Comparison of ENCODE assay signal across 11 mouse cellular contexts in the genomic region with DNA sequence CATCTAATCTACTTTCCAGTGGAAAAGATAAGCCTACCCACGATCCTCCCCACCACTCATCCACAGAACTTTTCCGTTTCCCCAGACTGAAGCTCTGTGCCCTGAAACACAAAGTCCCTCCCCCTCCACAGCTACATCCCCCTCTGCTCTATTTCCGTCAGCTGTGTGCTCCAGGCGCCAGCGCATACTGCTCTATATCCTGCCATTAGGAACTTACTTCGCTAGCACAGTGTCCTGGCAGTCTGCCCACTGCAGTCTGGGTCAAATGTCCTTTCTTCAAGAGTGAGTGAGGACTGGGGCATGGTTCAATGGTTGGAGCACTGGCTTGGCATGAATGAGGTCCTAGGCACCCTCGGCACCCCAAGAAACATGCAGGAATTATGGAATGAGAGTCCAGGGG. TPM values are rescaled to one million over a fixed set of nuclear protein-coding genes. Genes with fewer than 3 reads are reported as not detected.
DNase-seq lines count a peak whose midpoint lies in the region; ATAC-seq and TF ChIP-seq lines count a peak whose summit lies in the region.
"Had no signal": no experiment of that assay in that cellular context is flagged by ENCODE, and none has a peak within 500 bp of the region (broad histone marks: within the 10 kb centered on the region; RNA-seq: fewer than 3 reads in every experiment).

No protein-coding gene starts in this region.

- no peaks in the 10 kb centered on the region for H3K9me3 ChIP-seq in embryonic facial prominence, embryonic 15.5 days (replicated peaks)
- no peaks in the 10 kb centered on the region for H3K9me3 ChIP-seq in liver, embryonic 11.5 days (ENCODE audit: control insufficient read depth, low read length)
- H3K9me3 ChIP-seq in midbrain, embryonic 15.5 days: no peaks in the 10 kb centered on the region
- H3K9me3 ChIP-seq: limb, embryonic 13.5 days had no signal

- H3K4me2 ChIP-seq in embryonic facial prominence, embryonic 15.5 days (replicated peaks): no peak overlapping the region
- no peak overlapping the region for H3K4me2 ChIP-seq in liver, embryonic 11.5 days
- H3K4me2 ChIP-seq in midbrain, embryonic 15.5 days: no peak overlapping the region
- H3K4me2 ChIP-seq: limb, embryonic 13.5 days had no signal

- intact Hi-C loops in heart, postnatal 10 days (cut with DNase I): no loop called here

- no peak overlapping the region for H3K4me3 ChIP-seq in layer of hippocampus, adult 2 months
- H3K4me3 ChIP-seq in embryonic facial prominence, embryonic 15.5 days (replicated peaks): no peak overlapping the region
- H3K4me3 ChIP-seq in liver, embryonic 11.5 days (ENCODE audit: low read depth, low read length): no peak overlapping the region
- H3K4me3 ChIP-seq in midbrain, embryonic 15.5 days: no peak overlapping the region
- H3K4me3 ChIP-seq: limb, embryonic 13.5 days had no signal

- no peaks in the 10 kb centered on the region for H3K27me3 ChIP-seq in embryonic facial prominence, embryonic 15.5 days
- H3K27me3 ChIP-seq in liver, embryonic 11.5 days (replicated peaks; ENCODE audit: control insufficient read depth, insufficient read depth, low read length): no peaks in the 10 kb centered on the region
- H3K27me3 ChIP-seq in midbrain, embryonic 15.5 days (replicated peaks): no peaks in the 10 kb centered on the region
- H3K27me3 ChIP-seq: limb, embryonic 13.5 days had no signal

- peaks cover 7% of the 10 kb centered on the region; the same call in 1 of the 2 replicates for H3K4me1 ChIP-seq in embryonic facial prominence, embryonic 15.5 days
- no peaks in the 10 kb centered on the region for H3K4me1 ChIP-seq in liver, embryonic 11.5 days (replicated peaks; ENCODE audit: control insufficient read depth, insufficient read depth, low read length)
- no peaks in the 10 kb centered on the region for H3K4me1 ChIP-seq in midbrain, embryonic 15.5 days
- H3K4me1 ChIP-seq: limb, embryonic 13.5 days had no signal

- 71% methylated on average over 7 of the region's 7 CpGs for WGBS in embryonic facial prominence, embryonic 15.5 days
- WGBS in liver, embryonic 11.5 days: 64% methylated on average over 7 of the region's 7 CpGs
- WGBS in midbrain, embryonic 15.5 days: 82% methylated on average over 7 of the region's 7 CpGs

- H3K36me3 ChIP-seq in embryonic facial prominence, embryonic 15.5 days: no peaks in the 10 kb centered on the region
- no peaks in the 10 kb centered on the region for H3K36me3 ChIP-seq in liver, embryonic 11.5 days (ENCODE audit: control insufficient read depth, insufficient read depth, low read length)
- H3K36me3 ChIP-seq in midbrain, embryonic 15.5 days (replicated peaks): no peaks in the 10 kb centered on the region
- H3K36me3 ChIP-seq: limb, embryonic 13.5 days had no signal

- no peak overlapping the region for H3K27ac ChIP-seq in layer of hippocampus, adult 2 months
- H3K27ac ChIP-seq in embryonic facial prominence, embryonic 15.5 days (replicated peaks): no peak overlapping the region
- no peak overlapping the region for H3K27ac ChIP-seq in liver, embryonic 11.5 days (ENCODE audit: low read depth, low read length)
- H3K27ac ChIP-seq in midbrain, embryonic 15.5 days: no peak overlapping the region
- H3K27ac ChIP-seq: hindbrain, postnatal 0 days; limb, embryonic 13.5 days had no signal

- TF ChIP-seq CTCF in layer of hippocampus, adult 2 months (conservative IDR thresholded peaks at IDR 0.05): no peak

- H3K9ac ChIP-seq in embryonic facial prominence, embryonic 15.5 days: no peak overlapping the region
- no peak overlapping the region for H3K9ac ChIP-seq in liver, embryonic 11.5 days (ENCODE audit: low read depth, low read length)
- no peak overlapping the region for H3K9ac ChIP-seq in midbrain, embryonic 15.5 days
- H3K9ac ChIP-seq: limb, embryonic 13.5 days had no signal

- ATAC-seq in embryonic facial prominence, embryonic 15.5 days (ENCODE audit: insufficient number of reproducible peaks, low FRiP score, low TSS enrichment, low read depth): peak; percentile 21; the same call in 1 of the 2 replicates
- 0 out of 2 replicates have a peak, but pooled peaks have one; percentile 10 for ATAC-seq in liver, embryonic 11.5 days (replicated peaks; ENCODE audit: low FRiP score)
- no peak for ATAC-seq in midbrain, embryonic 15.5 days (replicated peaks)
- no peak for ATAC-seq in inflammation-experienced regulatory T-cells, adult 6 months
- ATAC-seq: hindbrain, postnatal 0 days had no signal

- peak; percentile 33 for DNase-seq in layer of hippocampus, adult 11-12 months (ENCODE audit: low spot score)
- no peak for DNase-seq in layer of hippocampus, adult 2 months (ENCODE audit: low spot score in 2 of 2)
- DNase-seq in heart, postnatal 10 days: peak; percentile 69 to 73
- DNase-seq in liver, embryonic 11.5 days (ENCODE audit: low spot score): no peak
- DNase-seq in MN1 (ENCODE audit: low spot score): no peak
- DNase-seq: thymus, postnatal 36 days had no signal

RNA-seq across cellular contexts. Expression of a gene that starts 23.0 kb away (rescaled TPM):
- total RNA-seq in layer of hippocampus, adult 2 months (2021): 10 to 100 TPM; 34.5 to 35.1 TPM
- polyA plus RNA-seq in embryonic facial prominence, embryonic 15.5 days (2015; fragmentation: Nextera tagmentation; extraction: Ambion mirVana): 61.0 and 64.7 TPM in 2 replicates
- total RNA-seq in heart, postnatal 10 days (2021): 10 to 100 TPM; 62.6 to 73.8 TPM
- 104 and 108 TPM in 2 replicates for polyA plus RNA-seq in liver, embryonic 11.5 days (2014; fragmentation: Nextera tagmentation; extraction: Ambion mirVana)
- polyA plus RNA-seq in midbrain, embryonic 15.5 days (2015; fragmentation: Nextera tagmentation; extraction: Ambion mirVana): 40.3 and 45.9 TPM in 2 replicates
- polyA plus RNA-seq in inflammation-experienced regulatory T-cells, adult 6 months (2017; shearing (Covaris generic)): 10 to 100 TPM in 1 of 3 experiments, 1 to 10 TPM in 2; 3.7 to 11.8 (median 6.6) TPM

RNA-seq across cellular contexts. Expression of a gene that starts 25.2 kb away (rescaled TPM):
- total RNA-seq in layer of hippocampus, adult 2 months (2021): not detected
- 0.32 and 0.48 TPM in 2 replicates for polyA plus RNA-seq in embryonic facial prominence, embryonic 15.5 days (2015; fragmentation: Nextera tagmentation; extraction: Ambion mirVana)
- total RNA-seq in heart, postnatal 10 days (2021): not detected
- polyA plus RNA-seq in liver, embryonic 11.5 days (2014; fragmentation: Nextera tagmentation; extraction: Ambion mirVana): 0.18 and 0.34 TPM in 2 replicates
- polyA plus RNA-seq in midbrain, embryonic 15.5 days (2015; fragmentation: Nextera tagmentation; extraction: Ambion mirVana): 0.74 and 0.86 TPM in 2 replicates
- polyA plus RNA-seq in inflammation-experienced regulatory T-cells, adult 6 months (2017; shearing (Covaris generic)): 1 to 10 TPM in 2 of 3 experiments, under 1 TPM in 1; 0.65 to 1.1 (median 1.0) TPM
- total RNA-seq: hindbrain, postnatal 0 days had no signal

RNA-seq across cellular contexts. Expression of a gene that starts 26.1 kb away (rescaled TPM):
- 100 to 1,000 TPM; 713 to 818 TPM for total RNA-seq in layer of hippocampus, adult 2 months (2021)
- 1,092 and 1,100 TPM in 2 replicates for polyA plus RNA-seq in embryonic facial prominence, embryonic 15.5 days (2015; fragmentation: Nextera tagmentation; extraction: Ambion mirVana)
- 1,000 to 10,000 TPM in 1 of 2 experiments, 100 to 1,000 TPM in 1; 934 to 1,069 TPM for total RNA-seq in heart, postnatal 10 days (2021)
- 772 and 827 TPM in 2 replicates for polyA plus RNA-seq in liver, embryonic 11.5 days (2014; fragmentation: Nextera tagmentation; extraction: Ambion mirVana)
- polyA plus RNA-seq in midbrain, embryonic 15.5 days (2015; fragmentation: Nextera tagmentation; extraction: Ambion mirVana): 1,496 and 1,513 TPM in 2 replicates
- 1,000 to 10,000 TPM in 2 of 3 experiments, 100 to 1,000 TPM in 1; 741 to 1,375 (median 1,290) TPM for polyA plus RNA-seq in inflammation-experienced regulatory T-cells, adult 6 months (2017; shearing (Covaris generic))

Comparison
In these comparisons a context has a peak if more than half of its experiments do, and no peak if none do; other contexts are left out.
1. DNase-seq: peak in layer of hippocampus, adult 11-12 months (single experiment) and heart, postnatal 10 days (2 of 2); none in layer of hippocampus, adult 2 months (0 of 2), liver, embryonic 11.5 days (single experiment) and MN1 (single experiment).
2. ATAC-seq: peak in embryonic facial prominence, embryonic 15.5 days (single experiment) and liver, embryonic 11.5 days (single experiment); none in midbrain, embryonic 15.5 days (single experiment) and inflammation-experienced regulatory T-cells, adult 6 months (single experiment).